Mouse (Mus musculus) spleen, postnatal 36 days (tissue): ENCODE measurements around the gene Pmis2.
A peak's percentile ranks its signal among the peaks of the same experiment; 100 is the strongest.

Source experiments
- DNase-seq, 2 experiments: peaks; one replicate each; pipeline ENCODE4 v3.0.0; 2022; ENCODE audit warnings: low spot score in 2 of 2, mixed read lengths in 1 of 2

The Pmis2 gene

GRCm38 (mm10) chr7:30633762-30634412 is 37.5 kb downstream of the Pmis2 start:
- DNase-seq: no peak

GRCm38 (mm10) chr7:30629013-30629412 is 42.4 kb downstream of the Pmis2 start:
- DNase-seq: no peak

DNA sequence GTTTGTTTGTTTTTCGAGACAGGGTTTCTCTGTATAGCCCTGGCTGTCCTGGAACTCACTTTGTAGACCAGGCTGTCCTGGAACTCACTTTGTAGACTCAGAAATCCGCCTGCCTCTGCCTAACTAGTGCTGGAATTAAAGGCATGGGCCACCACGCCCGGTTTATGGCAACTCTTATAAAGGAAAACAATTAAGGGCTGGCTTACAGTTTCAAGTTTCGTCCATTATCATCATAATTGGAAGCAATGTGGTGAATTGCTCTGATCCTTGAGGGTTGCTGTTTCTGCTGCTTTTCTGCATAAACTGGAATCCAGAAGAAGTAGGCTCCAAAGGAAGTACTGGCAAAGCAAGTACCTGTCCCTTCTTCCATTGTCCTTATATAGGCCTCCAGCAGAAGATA is 44.8 kb downstream of the Pmis2 start:
- DNase-seq: no peak

- DNase-seq: peak; percentile 84 to 86
Observed at GRCm38 (mm10) chr7:30625530-30626384, 45.6 kb downstream of the Pmis2 start, which contains the start of gene Cox6b1. TSS of gene Cox6b1 (minus strand) at chr7:30626151.
